In genomic region chr9:44450387-44450786, GRCm38 (mm10) we compare ENCODE assay signal across 12 mouse cellular contexts. TPM values are rescaled to one million over a fixed set of nuclear protein-coding genes. Genes with fewer than 3 reads are reported as not detected.
DNase-seq lines count a peak whose midpoint lies in the region; ATAC-seq and TF ChIP-seq lines count a peak whose summit lies in the region.
"Had no signal": no experiment of that assay in that cellular context is flagged by ENCODE, and none has a peak within 500 bp of the region (broad histone marks: within the 10 kb centered on the region; RNA-seq: fewer than 3 reads in every experiment).

No protein-coding gene starts in this region.

- no peak overlapping the region for H3K27ac ChIP-seq in kidney, postnatal 0 days
- H3K27ac ChIP-seq: hindbrain, embryonic 10.5 days; kidney, embryonic 15.5 days; liver, embryonic 13.5 days; neural tube, embryonic 15.5 days had no signal

- H3K4me2 ChIP-seq in kidney, postnatal 0 days (ENCODE audit: low read length): no peak overlapping the region
- H3K4me2 ChIP-seq: kidney, embryonic 15.5 days; liver, embryonic 13.5 days; midbrain, embryonic 11.5 days; neural tube, embryonic 15.5 days had no signal

- H3K36me3 ChIP-seq in kidney, postnatal 0 days (ENCODE audit: insufficient read depth, low read length): no peaks in the 10 kb centered on the region
- H3K36me3 ChIP-seq: hindbrain, embryonic 10.5 days; kidney, embryonic 15.5 days; liver, embryonic 13.5 days; neural tube, embryonic 15.5 days had no signal

- no peak overlapping the region for H3K9ac ChIP-seq in kidney, postnatal 0 days (ENCODE audit: low read depth, low read length)
- H3K9ac ChIP-seq: kidney, embryonic 15.5 days; liver, embryonic 13.5 days; neural tube, embryonic 15.5 days had no signal

- no peaks in the 10 kb centered on the region for H3K9me3 ChIP-seq in kidney, postnatal 0 days (replicated peaks; ENCODE audit: low read length)
- H3K9me3 ChIP-seq: hindbrain, embryonic 10.5 days; kidney, embryonic 15.5 days; liver, embryonic 13.5 days; neural tube, embryonic 15.5 days had no signal

- DNase-seq in kidney, postnatal 0 days (ENCODE audit: low spot score): no peak
- no peak for DNase-seq in kidney, postnatal 10 days
- DNase-seq in A20 (ENCODE audit: low read depth, low spot score): peak; percentile 39
- peak; percentile 30 to 40 for DNase-seq in CD8-positive naive resting alpha-beta T cell, adult 2 months (ENCODE audit: low read depth in 2 of 2, low spot score in 2 of 2)
- DNase-seq in induced T-regulatory cell, adult 2 months (ENCODE audit: low read depth): peak; percentile 72
- no peak for DNase-seq in neural tube, embryonic 10.5 days (ENCODE audit: extremely low spot score, low spot score)
- DNase-seq in embryo, embryonic 10.5 days (ENCODE audit: low spot score): no peak
- DNase-seq: liver, embryonic 13.5 days had no signal

- H3K4me1 ChIP-seq in kidney, postnatal 0 days (replicated peaks; ENCODE audit: insufficient read depth, low read length): no peaks in the 10 kb centered on the region
- H3K4me1 ChIP-seq: liver, embryonic 13.5 days had no signal

- TF ChIP-seq CTCF in kidney, postnatal 0 days (IDR thresholded peaks at IDR 0.05; ENCODE audit: low read depth): peak; percentile 42; the same call in 1 of the 2 replicates

- no peak for ATAC-seq in kidney, postnatal 0 days (replicated peaks; ENCODE audit: low FRiP score, low read depth)

- no peaks in the 10 kb centered on the region for H3K27me3 ChIP-seq in kidney, postnatal 0 days (ENCODE audit: insufficient read depth, low read length)

- H3K4me3 ChIP-seq in kidney, postnatal 0 days (replicated peaks; ENCODE audit: low read depth, low read length): no peak overlapping the region
- H3K4me3 ChIP-seq: hindbrain, embryonic 10.5 days; kidney, embryonic 15.5 days; liver, embryonic 13.5 days; neural tube, embryonic 15.5 days had no signal

RNA-seq across cellular contexts. Expression of gene Upk2, which starts 4.4 kb away (rescaled TPM):
- polyA plus RNA-seq in kidney, postnatal 0 days (2015; fragmentation: Nextera tagmentation; extraction: Ambion mirVana): 19.9 and 27.8 TPM in 2 replicates
- polyA plus RNA-seq: liver, embryonic 13.5 days; midbrain, embryonic 11.5 days; neural tube, embryonic 15.5 days had no signal

RNA-seq across cellular contexts. Expression of gene Foxr1, which starts 9.5 kb away (rescaled TPM):
- polyA plus RNA-seq in kidney, postnatal 0 days (2015; fragmentation: Nextera tagmentation; extraction: Ambion mirVana): not detected in 2 replicates
- polyA plus RNA-seq: hindbrain, embryonic 10.5 days; kidney, embryonic 15.5 days; liver, embryonic 13.5 days; midbrain, embryonic 11.5 days; neural tube, embryonic 15.5 days had no signal

RNA-seq across cellular contexts. Expression of gene Ccdc84, which starts 32.0 kb away (rescaled TPM):
- 25.5 and 29.2 TPM in 2 replicates for polyA plus RNA-seq in kidney, postnatal 0 days (2015; fragmentation: Nextera tagmentation; extraction: Ambion mirVana)

RNA-seq across cellular contexts. Expression of gene Bcl9l, which starts 32.2 kb away (rescaled TPM):
- polyA plus RNA-seq in kidney, postnatal 0 days (2015; fragmentation: Nextera tagmentation; extraction: Ambion mirVana): 8.7 and 9.1 TPM in 2 replicates

RNA-seq across cellular contexts. Expression of gene Trappc4, which starts 43.0 kb away (rescaled TPM):
- 130 and 135 TPM in 2 replicates for polyA plus RNA-seq in kidney, postnatal 0 days (2015; fragmentation: Nextera tagmentation; extraction: Ambion mirVana)

Comparison
In these comparisons a context has a peak if more than half of its experiments do, and no peak if none do; other contexts are left out.
1. DNase-seq: peak in A20 (single experiment), CD8-positive naive resting alpha-beta T cell, adult 2 months (2 of 2) and induced T-regulatory cell, adult 2 months (single experiment); none in kidney, postnatal 0 days (single experiment), kidney, postnatal 10 days (single experiment), neural tube, embryonic 10.5 days (single experiment) and embryo, embryonic 10.5 days (single experiment).